Mouse (Mus musculus) heart, embryonic 11.5 days (tissue): ENCODE measurements at regions not wholly inside any gene's neighbourhood (a gene's known extent, or its start where the extent isn't known, plus 50 kb on each side); places are given as distances from the start of the nearest gene placed in this dataset.

Source experiments
- ATAC-seq: fragments of 200-750 bp; cut with Nextera tagmentation; replicated peaks from 2 replicates; pipeline ENCODE4 v1.8.0; 2017; ENCODE audit warnings: moderate library complexity; ENCODE audit not compliant: insufficient number of reproducible peaks, low FRiP score, low TSS enrichment
- H3K27ac ChIP-seq: fragments of 300-500 bp; sonication (generic); 2 replicates; pipeline ENCODE4 v1.5.1; 2014; ENCODE audit warnings: mild to moderate bottlenecking, low read depth, low read length
- H3K27me3 ChIP-seq: fragments of 300-500 bp; sonication (generic); 2 replicates; pipeline ENCODE4 v1.6.1; 2014; ENCODE audit warnings: mild to moderate bottlenecking, low read length, mixed read lengths; ENCODE audit not compliant: control insufficient read depth, insufficient read depth
- H3K36me3 ChIP-seq: fragments of 300-500 bp; sonication (generic); 2 replicates; pipeline ENCODE4 v1.6.1; 2014; ENCODE audit warnings: mild to moderate bottlenecking, low read length, moderate library complexity, mixed read lengths; ENCODE audit not compliant: control insufficient read depth, insufficient read depth
- H3K4me1 ChIP-seq: fragments of 300-500 bp; sonication (generic); 2 replicates; pipeline ENCODE4 v1.6.1; 2014; ENCODE audit warnings: low read length; ENCODE audit not compliant: control insufficient read depth, insufficient read depth
- H3K4me2 ChIP-seq: fragments of 300-500 bp; sonication (generic); 2 replicates; pipeline ENCODE4 v1.6.1; 2014; ENCODE audit warnings: mild to moderate bottlenecking, moderate library complexity
- H3K4me3 ChIP-seq: fragments of 300-500 bp; sonication (generic); 2 replicates; pipeline ENCODE4 v1.5.1; 2014; ENCODE audit warnings: low read depth, low read length
- H3K9ac ChIP-seq: fragments of 300-500 bp; sonication (generic); 2 replicates; pipeline ENCODE4 v1.6.1; 2014; ENCODE audit warnings: mild to moderate bottlenecking, low read depth, low read length, moderate library complexity
- H3K9me3 ChIP-seq: fragments of 300-500 bp; sonication (generic); replicated peaks from 2 replicates; pipeline ENCODE4 v1.6.1; 2016; ENCODE audit warnings: low read length; ENCODE audit not compliant: control insufficient read depth
- WGBS: fragments of 180-500 bp; shearing (Covaris S2); extraction: QIAGEN DNeasy Blood & Tissue Kit; methylation state at CpG from one replicate; pipeline ENCODE4 v1.1.7; 2014; ENCODE audit not compliant: insufficient replicate concordance; 5-methylcytosine and 5-hydroxymethylcytosine counted together

GRCm38 (mm10) chr15:59167937-59168659, 279.0 kb downstream of the Gm49356 start:
- Histone ChIP-seq H3K4me1 (peaks cover 12% of the 10 kb centered on the region), H3K4me2 (no peak overlapping the region), H3K9ac (no peak overlapping the region), H3K27ac (no peak overlapping the region), H3K9me3 (no peaks in the 10 kb centered on the region), H3K4me3 (no peak overlapping the region), H3K27me3 (no peaks in the 10 kb centered on the region), H3K36me3 (no peaks in the 10 kb centered on the region)
- no peak for ATAC-seq
- WGBS: 86% methylated on average over 8 of the region's 8 CpGs

GRCm38 (mm10) chr15:59168660-59169170, 279.6 kb downstream of the Gm49356 start:
- H3K4me2 ChIP-seq: no peak overlapping the region
- peaks cover 16% of the 10 kb centered on the region for H3K4me1 ChIP-seq
- no peaks in the 10 kb centered on the region for H3K36me3 ChIP-seq
- ATAC-seq: no peak
- no peaks in the 10 kb centered on the region for H3K27me3 ChIP-seq
- H3K27ac ChIP-seq: no peak overlapping the region
- no peak overlapping the region for H3K9ac ChIP-seq
- WGBS: 72% methylated on average over 4 of the region's 4 CpGs
- no peak overlapping the region for H3K4me3 ChIP-seq
- H3K9me3 ChIP-seq: no peaks in the 10 kb centered on the region

- no peak for ATAC-seq
- Histone ChIP-seq H3K9me3 (no peaks in the 10 kb centered on the region), H3K9ac (no peak overlapping the region), H3K27ac (no peak overlapping the region), H3K4me1 (peaks cover 22% of the 10 kb centered on the region), H3K4me3 (no peak overlapping the region), H3K36me3 (no peaks in the 10 kb centered on the region), H3K27me3 (no peaks in the 10 kb centered on the region), H3K4me2 (no peak overlapping the region)
- WGBS: 87% methylated on average over 12 of the region's 12 CpGs
Measured at GRCm38 (mm10) chr15:59169237-59169797, 280.2 kb downstream of the Gm49356 start.

- WGBS: 83% methylated on average over 3 of the region's 3 CpGs
- no peaks in the 10 kb centered on the region for H3K27me3 ChIP-seq
- H3K4me3 ChIP-seq: no peak overlapping the region
- H3K36me3 ChIP-seq: no peaks in the 10 kb centered on the region
- ATAC-seq: no peak
- no peak overlapping the region for H3K9ac ChIP-seq
- H3K9me3 ChIP-seq: no peaks in the 10 kb centered on the region
- peaks cover 27% of the 10 kb centered on the region for H3K4me1 ChIP-seq
- H3K27ac ChIP-seq: no peak overlapping the region
- H3K4me2 ChIP-seq: no peak overlapping the region
Measured at GRCm38 (mm10) chr15:59169831-59170230, 280.7 kb downstream of the Gm49356 start.

- no peak for ATAC-seq
- WGBS: 13% methylated on average over 6 of the region's 6 CpGs
- Histone ChIP-seq H3K4me3 (no peak overlapping the region), H3K9ac (no peak overlapping the region), H3K36me3 (no peaks in the 10 kb centered on the region), H3K4me2 (no peak overlapping the region; the same call in 1 of the 2 replicates), H3K9me3 (no peaks in the 10 kb centered on the region), H3K27ac (0 out of 2 replicates have a peak overlapping the region, but pooled peaks have one; percentile 22), H3K27me3 (no peaks in the 10 kb centered on the region), H3K4me1 (peaks cover 33% of the 10 kb centered on the region)
Measured at GRCm38 (mm10) chr15:59171120-59171519, 282.0 kb downstream of the Gm49356 start.

GRCm38 (mm10) chr15:59173452-59174245, 284.6 kb downstream of the Gm49356 start:
- peaks cover 33% of the 10 kb centered on the region for H3K4me1 ChIP-seq
- no peaks in the 10 kb centered on the region for H3K9me3 ChIP-seq
- peak; percentile 62 for ATAC-seq
- H3K27ac ChIP-seq: peak overlapping the region; percentile 97
- H3K36me3 ChIP-seq: no peaks in the 10 kb centered on the region
- peak overlapping the region; percentile 58 for H3K9ac ChIP-seq
- WGBS: 40% methylated on average over 21 of the region's 21 CpGs
- peak overlapping the region; percentile 45 for H3K4me2 ChIP-seq
- no peak overlapping the region for H3K4me3 ChIP-seq
- H3K27me3 ChIP-seq: no peaks in the 10 kb centered on the region

- H3K9ac ChIP-seq: peak overlapping the region; percentile 58
- H3K4me2 ChIP-seq: peak overlapping the region; percentile 45
- H3K36me3 ChIP-seq: no peaks in the 10 kb centered on the region
- WGBS: 24% methylated on average over 7 of the region's 7 CpGs
- no peak for ATAC-seq
- H3K27me3 ChIP-seq: no peaks in the 10 kb centered on the region
- no peak overlapping the region for H3K4me3 ChIP-seq
- H3K4me1 ChIP-seq: peaks cover 33% of the 10 kb centered on the region
- H3K9me3 ChIP-seq: no peaks in the 10 kb centered on the region
- peak overlapping the region; percentile 97 for H3K27ac ChIP-seq
Measured at GRCm38 (mm10) chr15:59174246-59174751, 285.2 kb downstream of the Gm49356 start.

GRCm38 (mm10) chr15:59174893-59175531, 285.9 kb downstream of the Gm49356 start:
- ATAC-seq: no peak
- Histone ChIP-seq H3K27me3 (no peaks in the 10 kb centered on the region), H3K4me1 (peaks cover 33% of the 10 kb centered on the region), H3K27ac (peak overlapping the region; percentile 97), H3K4me2 (no peak overlapping the region), H3K9ac (no peak overlapping the region), H3K4me3 (no peak overlapping the region), H3K36me3 (no peaks in the 10 kb centered on the region), H3K9me3 (no peaks in the 10 kb centered on the region)
- 50% methylated on average over 8 of the region's 8 CpGs for WGBS
